Mouse (Mus musculus) urinary bladder, adult 18-20 months (tissue): ENCODE measurements around the gene Gfod2.

Experiments used
- DNase-seq, 2 experiments: peaks; one replicate each; pipeline ENCODE4 v3.0.0; 2022; ENCODE audit warnings: low spot score in 2 of 2, mixed read lengths in 2 of 2

Gfod2 gene

GRCm38 (mm10) chr8:105768485-105769257, 10.2 kb upstream of the Gfod2 start:
- DNase-seq = no peak

GRCm38 (mm10) chr8:105757796-105758276, 628 bp downstream of the Gfod2 start:
- DNase-seq = peak in 1 of 2 experiments; percentile 14

DNA sequence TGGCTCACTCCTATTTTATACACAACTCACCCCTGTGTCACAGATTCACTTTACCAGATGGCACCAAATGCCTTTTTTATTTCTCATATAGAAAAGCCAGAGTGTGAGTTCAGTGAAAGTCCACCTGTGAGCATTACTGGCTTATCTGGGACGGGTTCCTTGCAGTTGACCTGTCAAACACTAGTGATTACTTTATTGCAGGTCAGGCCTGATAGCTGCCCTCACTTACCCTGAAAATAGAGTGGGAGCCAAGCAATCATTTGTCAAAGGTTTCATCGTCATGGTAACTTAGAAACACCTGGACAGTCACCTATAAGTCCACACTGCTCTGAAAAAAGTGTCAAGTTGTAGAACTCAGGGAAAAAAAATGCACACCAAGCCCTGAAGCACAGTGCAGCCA, 3.8 kb downstream of the Gfod2 start:
- no peak for DNase-seq

- no peak for DNase-seq
These were observed 4.5 kb downstream of the Gfod2 start for GRCm38 (mm10) chr8:105753916-105754315.

GRCm38 (mm10) chr8:105750606-105751005, 7.9 kb downstream of the Gfod2 start:
- DNase-seq = peak; percentile 18 to 25

DNA sequence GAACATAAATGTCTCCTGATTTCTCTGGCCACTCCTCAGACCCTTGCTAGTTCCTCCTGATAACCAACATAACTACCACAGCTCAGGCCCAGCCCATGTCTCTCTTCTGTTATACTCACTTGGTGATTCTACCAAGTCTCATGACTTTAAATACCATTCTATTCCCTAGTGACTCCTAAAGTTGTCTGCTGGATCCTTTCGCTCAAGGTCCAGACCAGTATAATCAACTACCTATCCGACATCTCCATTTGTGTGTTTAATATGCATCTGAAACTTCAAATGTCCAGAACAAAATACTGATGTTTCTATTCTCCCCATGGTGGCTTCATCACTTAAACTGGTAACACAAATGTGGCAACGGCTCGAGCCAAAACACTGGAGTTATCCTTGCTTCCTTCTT, 15.2 kb downstream of the Gfod2 start:
- no peak for DNase-seq

GRCm38 (mm10) chr8:105739216-105739615, 19.2 kb downstream of the Gfod2 start:
- no peak for DNase-seq

GRCm38 (mm10) chr8:105732186-105732585, 26.3 kb downstream of the Gfod2 start:
- DNase-seq = no peak

- DNase-seq = no peak
These were observed 30.9 kb downstream of the Gfod2 start for GRCm38 (mm10) chr8:105727397-105728124.

- no peak for DNase-seq
These were observed 32.7 kb downstream of the Gfod2 start for GRCm38 (mm10) chr8:105725726-105726125.

DNA sequence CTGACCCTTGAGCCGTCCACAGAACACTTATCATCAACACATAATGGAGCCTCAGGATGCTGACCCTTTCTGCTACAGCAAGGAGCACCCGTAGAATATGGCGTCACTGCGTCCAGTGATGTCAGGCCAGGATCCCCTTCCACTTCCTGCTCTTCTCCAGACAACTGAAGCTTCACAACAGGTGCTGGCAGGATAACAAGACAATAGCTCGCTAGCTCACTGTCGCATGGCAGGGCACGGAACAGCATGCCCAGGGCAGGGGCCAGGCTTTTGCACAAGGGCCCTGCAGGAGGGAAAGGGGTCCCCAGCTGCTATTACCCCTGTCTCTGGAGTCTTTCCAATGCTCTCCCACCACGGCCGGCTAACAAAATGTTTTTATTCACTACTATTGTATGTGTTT, 35.6 kb downstream of the Gfod2 start:
- DNase-seq = no peak

GRCm38 (mm10) chr8:105719637-105720036, 38.8 kb downstream of the Gfod2 start:
- DNase-seq = no peak

DNA sequence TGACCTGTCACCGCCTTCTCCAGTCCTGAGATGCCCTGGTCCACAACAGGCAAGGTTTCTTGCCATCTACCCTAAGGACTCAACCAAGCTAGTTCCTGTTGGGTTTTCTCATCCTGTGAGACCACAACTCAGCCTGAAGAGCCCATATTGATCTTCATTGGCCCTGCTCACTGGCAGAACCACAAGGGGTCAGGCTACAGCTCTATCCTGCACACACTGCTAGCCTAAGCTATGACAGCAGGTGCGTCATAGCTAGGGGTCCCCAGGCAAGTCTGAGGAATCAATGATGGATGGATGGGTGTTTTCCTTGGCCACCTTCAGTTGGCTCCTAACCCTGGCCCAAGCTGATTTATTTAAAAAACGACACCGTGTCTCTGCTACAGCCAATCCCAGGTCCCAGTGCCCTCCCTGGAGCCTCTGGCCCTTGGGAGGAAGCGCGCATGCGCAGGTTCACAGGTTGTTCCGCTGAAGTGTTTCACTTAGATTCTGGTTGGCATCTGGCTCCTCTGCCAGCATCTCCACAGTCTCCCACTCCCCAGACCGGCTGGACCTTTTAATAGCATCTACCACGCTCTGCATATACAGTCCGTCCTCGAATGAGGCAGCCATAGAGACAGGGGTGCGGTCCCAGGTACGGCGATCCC, 42.0 kb downstream of the Gfod2 start:
- DNase-seq = no peak

- DNase-seq = no peak
These were observed 43.4 kb downstream of the Gfod2 start for GRCm38 (mm10) chr8:105715042-105715441.

DNA sequence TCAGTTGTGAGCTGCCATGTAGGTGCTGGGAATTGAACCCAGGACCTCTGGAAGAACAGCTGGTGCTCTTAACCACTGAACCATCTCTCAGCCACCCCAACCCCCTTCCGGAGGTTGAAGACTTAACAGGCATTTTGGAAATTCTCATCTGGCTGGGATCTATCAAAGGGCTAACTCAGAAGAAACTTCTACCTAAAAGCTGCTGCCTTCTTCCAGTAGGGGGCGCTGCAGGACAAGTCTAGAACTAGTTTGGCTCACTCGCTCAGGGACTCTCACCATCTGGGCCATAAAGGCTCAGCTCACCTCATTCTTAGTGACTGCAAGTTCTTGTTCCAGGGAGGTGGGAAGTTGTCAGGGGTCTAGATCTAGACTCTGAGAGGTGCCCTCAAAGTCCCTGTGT, 44.3 kb downstream of the Gfod2 start:
- DNase-seq = peak; percentile 74 to 77

DNA sequence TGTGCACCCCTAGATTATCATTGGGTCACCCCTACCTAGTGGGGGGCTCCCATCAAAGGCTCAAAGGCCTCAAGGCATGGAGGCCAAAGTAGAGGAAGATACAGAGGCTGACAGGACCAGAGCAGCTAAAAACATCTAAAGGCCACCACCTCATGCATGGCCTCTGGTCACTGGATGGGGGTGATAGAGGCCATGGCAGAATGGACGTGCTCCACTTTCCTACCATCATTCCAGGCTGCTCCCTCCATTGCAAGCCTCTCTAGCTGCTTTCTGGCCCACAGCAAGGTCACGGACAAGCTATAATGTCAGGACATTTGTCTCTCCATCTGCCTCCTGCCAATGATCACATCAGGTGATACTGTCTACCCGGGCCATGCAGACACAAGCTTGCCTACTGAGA, 46.2 kb downstream of the Gfod2 start:
- no peak for DNase-seq

GRCm38 (mm10) chr8:105709317-105709716, 49.1 kb downstream of the Gfod2 start:
- no peak for DNase-seq

DNA sequence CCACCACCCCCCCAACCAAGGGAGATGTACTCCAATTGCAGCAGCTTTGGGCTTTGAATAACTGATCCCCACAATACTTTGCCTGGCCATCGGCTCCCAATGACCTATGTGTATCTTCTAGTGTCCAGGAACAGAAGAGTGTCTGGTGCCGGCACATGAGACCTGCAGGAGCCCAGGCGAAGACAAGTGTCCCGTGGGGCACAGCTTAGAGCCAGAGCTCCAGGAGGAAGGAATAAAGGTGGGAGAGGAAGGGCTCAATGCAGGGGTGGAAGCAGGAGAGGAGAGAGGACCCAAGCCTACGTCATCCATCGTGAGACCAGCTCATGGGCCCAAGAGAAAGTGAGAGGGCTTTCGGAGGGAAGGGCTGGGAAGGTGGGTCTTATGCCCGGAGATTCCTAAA, 49.8 kb downstream of the Gfod2 start:
- no peak for DNase-seq

- DNase-seq = peak; percentile 72
These were observed 50.7 kb downstream of the Gfod2 start, which contains the start of the genes 4933405L10Rik and Enkd1 for GRCm38 (mm10) chr8:105707498-105708403. TSS of gene 4933405L10Rik (plus strand) at chr8:105707655. TSS of gene Enkd1 (minus strand) at chr8:105708210.

DNA sequence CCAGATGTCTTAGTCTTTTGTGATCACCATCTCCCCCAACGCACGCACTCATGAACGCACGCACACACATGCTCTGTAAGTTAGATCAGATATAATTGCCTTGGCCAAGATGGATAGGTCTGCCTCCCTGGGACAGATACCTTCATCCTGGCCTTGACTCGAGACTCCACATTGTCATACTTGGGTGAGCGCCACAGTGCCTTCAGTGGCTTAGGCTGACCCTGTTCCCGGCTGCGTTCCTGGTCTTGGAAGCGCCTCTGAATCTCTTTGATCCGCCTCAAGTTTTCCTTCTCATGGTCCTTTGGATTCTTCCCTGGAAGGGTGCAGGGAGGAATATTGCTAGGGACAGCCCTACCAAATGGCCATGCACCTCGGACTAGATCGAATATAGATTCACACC, 52.0 kb downstream of the Gfod2 start:
- no peak for DNase-seq

DNA sequence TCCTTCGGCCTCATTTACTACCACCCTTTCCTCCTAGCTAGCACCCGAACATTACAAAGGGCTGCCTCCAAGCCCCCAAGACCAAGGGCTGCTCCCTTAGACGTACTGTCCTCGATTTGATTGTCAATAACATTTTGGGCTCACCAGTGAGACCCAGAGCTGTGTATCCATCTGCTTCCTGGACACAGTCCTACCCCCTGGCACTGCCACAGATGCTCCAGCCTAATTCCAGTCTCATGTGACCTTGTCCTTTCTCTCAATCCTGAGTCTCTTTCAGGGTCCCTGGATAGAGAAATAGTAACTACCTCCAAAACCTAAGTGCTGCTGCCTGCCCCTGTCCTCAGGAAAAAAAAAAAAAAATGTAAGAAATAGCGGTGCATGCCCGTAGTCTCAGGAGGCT, 53.5 kb downstream of the Gfod2 start:
- no peak for DNase-seq
